Comparison of ENCODE assay signal across 10 mouse cellular contexts in the genomic region with DNA sequence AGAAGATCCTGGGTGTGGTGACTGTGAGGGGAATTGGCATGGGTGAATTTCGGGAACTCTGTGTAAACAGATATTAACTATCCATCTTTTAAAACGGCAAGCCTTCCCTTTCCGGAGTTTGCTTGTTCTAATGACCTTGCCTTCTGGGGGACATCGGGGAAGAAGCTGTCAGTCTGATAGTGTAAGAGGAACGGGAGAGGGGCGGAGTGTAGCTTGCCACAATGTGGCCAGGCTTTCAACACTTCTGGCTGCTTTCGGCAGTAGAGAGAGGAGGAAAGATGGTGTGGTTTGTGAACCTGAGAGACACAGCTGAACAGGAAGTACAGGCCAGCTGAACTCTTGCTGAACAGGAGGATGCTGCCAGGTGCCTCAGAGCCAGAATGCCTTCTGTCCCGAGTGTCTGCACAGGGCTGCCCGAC. TPM values are rescaled to one million over a fixed set of nuclear protein-coding genes. Genes with fewer than 3 reads are reported as not detected.
DNase-seq lines count a peak whose midpoint lies in the region; ATAC-seq and TF ChIP-seq lines count a peak whose summit lies in the region.
"Had no signal": no experiment of that assay in that cellular context is flagged by ENCODE, and none has a peak within 500 bp of the region (broad histone marks: within the 10 kb centered on the region; RNA-seq: fewer than 3 reads in every experiment).

No protein-coding gene starts in this region.

- TF ChIP-seq EP300 in heart, adult 2 months (IDR thresholded peaks at IDR 0.05; ENCODE audit: insufficient read depth, low read depth, low read length): 0 out of 2 replicates have a peak, but pooled peaks have one; percentile 13

- peaks cover 8% of the 10 kb centered on the region for H3K4me1 ChIP-seq in heart, adult 2 months (ENCODE audit: control insufficient read depth, insufficient read depth, low read length)

- WGBS in heart, adult 2 months: 3% methylated on average over 9 of the region's 9 CpGs

- H3K27me3 ChIP-seq in heart, adult 2 months (ENCODE audit: control insufficient read depth, insufficient read depth, low read length): no peaks in the 10 kb centered on the region

- intact Hi-C loops in heart, adult 2 months (cut with DNase I): no loop called here
- intact Hi-C loops in heart, postnatal 25 days (cut with DNase I): no loop called here

- H3K9ac ChIP-seq in heart, adult 2 months (ENCODE audit: low read depth, low read length): no peak overlapping the region

- H3K4me3 ChIP-seq in heart, adult 2 months: no peak overlapping the region

- no peaks in the 10 kb centered on the region for H3K36me3 ChIP-seq in heart, adult 2 months (ENCODE audit: control insufficient read depth, insufficient read depth, low read length)

- peak; percentile 88 for ATAC-seq in common myeloid progenitor, adult 5-6 weeks (replicated peaks; ENCODE audit: low read depth, poor library complexity, severe bottlenecking)
- ATAC-seq in erythroblast, adult 5-6 weeks (replicated peaks; ENCODE audit: low FRiP score, poor library complexity, severe bottlenecking): no peak

- no peak for TF ChIP-seq POLR2A in heart, adult 2 months (IDR thresholded peaks at IDR 0.05; ENCODE audit: insufficient read depth, low read depth, low read length)

- H3K79me2 ChIP-seq in heart, adult 2 months (replicated peaks; ENCODE audit: control insufficient read depth, insufficient read depth, low read length): no peaks in the 10 kb centered on the region

- DNase-seq in heart, adult 2 months: peak in 1 of 2 experiments; percentile 53
- DNase-seq in heart, postnatal 25 days (ENCODE audit: low spot score): no peak
- peak; percentile 61 for DNase-seq in lung, postnatal 25 days (ENCODE audit: low spot score)
- DNase-seq in thymus, adult 18-20 months: peak; percentile 70 to 86
- no peak for DNase-seq in urinary bladder, postnatal 25 days (ENCODE audit: low spot score)
- DNase-seq in urinary bladder, postnatal 36 days (ENCODE audit: low spot score in 2 of 2): no peak
- DNase-seq: cerebellum, adult 9-10 months had no signal

- H3K27ac ChIP-seq in heart, adult 2 months: peak overlapping the region; percentile 7; the same call in 1 of the 2 replicates

- TF ChIP-seq CTCF in heart, adult 2 months (IDR thresholded peaks at IDR 0.05): no peak

RNA-seq across cellular contexts. Expression of gene Gm17455, which starts 10.1 kb away (rescaled TPM):
- not detected for total RNA-seq in heart, adult 2 months (2021)
- 0.56 and 1.9 TPM in 2 replicates for polyA plus RNA-seq in heart, adult 2 months (2012; rRNA removed)
- total RNA-seq in heart, postnatal 25 days (2021): not detected
- total RNA-seq in common myeloid progenitor, adult 5-6 weeks (2017): not detected in 2 replicates
- not detected in 2 replicates for total RNA-seq in erythroblast, adult 5-6 weeks (2015; ENCODE audit: low replicate concordance)
- total RNA-seq in erythroblast, adult 5-6 weeks (2017; ENCODE audit: low replicate concordance): not detected in 2 replicates
- total RNA-seq: left cerebral cortex, postnatal 36 days had no signal

RNA-seq across cellular contexts. Expression of gene Vsir, which starts 42.8 kb away (rescaled TPM):
- 10 to 100 TPM; 14.9 to 20.9 TPM for total RNA-seq in heart, adult 2 months (2021)
- 28.1 and 39.7 TPM in 2 replicates for polyA plus RNA-seq in heart, adult 2 months (2012; rRNA removed)
- total RNA-seq in heart, postnatal 25 days (2021): 10 to 100 TPM; 20.2 to 23.5 TPM
- total RNA-seq in common myeloid progenitor, adult 5-6 weeks (2017): 15.4 and 18.5 TPM in 2 replicates
- total RNA-seq in erythroblast, adult 5-6 weeks (2015; ENCODE audit: low replicate concordance): 78.8 and 104 TPM in 2 replicates
- 77.5 and 165 TPM in 2 replicates for total RNA-seq in erythroblast, adult 5-6 weeks (2017; ENCODE audit: low replicate concordance)

Comparison
In these comparisons a context has a peak if more than half of its experiments do, and no peak if none do; other contexts are left out.
1. DNase-seq: peak in lung, postnatal 25 days (single experiment) and thymus, adult 18-20 months (2 of 2); none in heart, postnatal 25 days (single experiment), urinary bladder, postnatal 25 days (single experiment) and urinary bladder, postnatal 36 days (0 of 2).